Mouse (Mus musculus) urinary bladder, postnatal 4 days (tissue): ENCODE results near the gene C1s2.
"Not testable (repeated sequence)": the region's sequence is repeated elsewhere in the genome, so short reads cannot be mapped to it uniquely, and the experiment has no call there.

Experiments
- DNase-seq, 2 experiments: peaks; one replicate each; pipeline ENCODE4 v3.0.0; 2021 to 2022; ENCODE audit warnings: low spot score in 2 of 2

Gene C1s2

GRCm38 (mm10) chr6:124640041-124640440 lies 4.2 kb upstream of the C1s2 start:
- DNase-seq: no peak

- DNase-seq: not testable (repeated sequence)
Measured at GRCm38 (mm10) chr6:124636858-124637460, 1.1 kb upstream of the C1s2 start.

- DNase-seq: no peak
Measured at GRCm38 (mm10) chr6:124630763-124631162, 5.1 kb downstream of the C1s2 start.

- DNase-seq: not testable (repeated sequence)
Measured at GRCm38 (mm10) chr6:124626184-124626583, 9.7 kb downstream of the C1s2 start.

GRCm38 (mm10) chr6:124625612-124626011 lies 10.3 kb downstream of the C1s2 start:
- no peak for DNase-seq

- no peak for DNase-seq
Measured at GRCm38 (mm10) chr6:124602031-124602430, 33.9 kb downstream of the C1s2 start.

- no peak for DNase-seq
Measured at GRCm38 (mm10) chr6:124593121-124593520, 42.8 kb downstream of the C1s2 start.

- no peak for DNase-seq
Measured at GRCm38 (mm10) chr6:124592186-124592700, 43.6 kb downstream of the C1s2 start.

- no peak for DNase-seq
Measured at GRCm38 (mm10) chr6:124588771-124589170, 47.1 kb downstream of the C1s2 start.

GRCm38 (mm10) chr6:124586266-124586665 lies 49.6 kb downstream of the C1s2 start:
- peak in 1 of 2 experiments; percentile 10 for DNase-seq

GRCm38 (mm10) chr6:124585761-124586160 lies 50.1 kb downstream of the C1s2 start:
- peak in 1 of 2 experiments; percentile 41 for DNase-seq

- DNase-seq: no peak
Measured at GRCm38 (mm10) chr6:124584935-124585334, 51.0 kb downstream of the C1s2 start.

- no peak for DNase-seq
Measured at GRCm38 (mm10) chr6:124582231-124582630, 53.7 kb downstream of the C1s2 start.

- DNase-seq: not testable (repeated sequence)
Measured at GRCm38 (mm10) chr6:124580155-124580554, 55.7 kb downstream of the C1s2 start.

GRCm38 (mm10) chr6:124575155-124575678 lies 60.7 kb downstream of the C1s2 start:
- not testable (repeated sequence) for DNase-seq
